Mouse (Mus musculus): Measurements from ENCODE around the gene Dohh.

Gene Dohh

GRCm38 (mm10) chr10:81403511-81403910 is 19.3 kb downstream of the Dohh start:
- no peak for DNase-seq (ENCODE audit: low read depth in 1 of 2, low spot score in 2 of 2)

- no peak for DNase-seq (ENCODE audit: low read depth in 1 of 2, low spot score in 2 of 2)
Measured at GRCm38 (mm10) chr10:81404082-81404481, 19.9 kb downstream of the Dohh start.

- no peak for DNase-seq (ENCODE audit: low read depth in 1 of 2, low spot score in 2 of 2)
Measured at GRCm38 (mm10) chr10:81404720-81405119, 20.5 kb downstream of the Dohh start.

GRCm38 (mm10) chr10:81405588-81406201 is 21.5 kb downstream of the Dohh start:
- peak in 1 of 2 experiments; percentile 51 for DNase-seq (ENCODE audit: low read depth in 1 of 2, low spot score in 2 of 2)

GRCm38 (mm10) chr10:81406504-81407440 is 22.5 kb downstream of the Dohh start:
- no peak for DNase-seq (ENCODE audit: low read depth in 1 of 2, low spot score in 2 of 2)

GRCm38 (mm10) chr10:81407539-81408423 is 23.6 kb downstream of the Dohh start:
- DNase-seq (ENCODE audit: low read depth in 1 of 2, low spot score in 2 of 2): peak; percentile 89 to 90

- DNase-seq (ENCODE audit: low read depth in 1 of 2, low spot score in 2 of 2): no peak
Measured at GRCm38 (mm10) chr10:81408424-81408729, 24.1 kb downstream of the Dohh start.

GRCm38 (mm10) chr10:81408871-81409291 is 24.7 kb downstream of the Dohh start:
- peak; percentile 64 to 72 for DNase-seq (ENCODE audit: low read depth in 1 of 2, low spot score in 2 of 2)

- no peak for DNase-seq (ENCODE audit: low read depth in 1 of 2, low spot score in 2 of 2)
Measured at GRCm38 (mm10) chr10:81409330-81409729, 25.1 kb downstream of the Dohh start.

GRCm38 (mm10) chr10:81410350-81410749 is 26.1 kb downstream of the Dohh start:
- no peak for DNase-seq (ENCODE audit: low read depth in 1 of 2, low spot score in 2 of 2)

GRCm38 (mm10) chr10:81410981-81411380 is 26.8 kb downstream of the Dohh start:
- no peak for DNase-seq (ENCODE audit: low read depth in 1 of 2, low spot score in 2 of 2)

GRCm38 (mm10) chr10:81411471-81412400 is 27.5 kb downstream of the Dohh start:
- DNase-seq (ENCODE audit: low read depth in 1 of 2, low spot score in 2 of 2): no peak

GRCm38 (mm10) chr10:81412586-81413309 is 28.5 kb downstream of the Dohh start:
- DNase-seq (ENCODE audit: low read depth in 1 of 2, low spot score in 2 of 2): no peak

GRCm38 (mm10) chr10:81413310-81414261 is 29.4 kb downstream of the Dohh start:
- DNase-seq (ENCODE audit: low read depth in 1 of 2, low spot score in 2 of 2): peak in 1 of 2 experiments; percentile 47

GRCm38 (mm10) chr10:81414682-81415081 is 30.5 kb downstream of the Dohh start:
- no peak for DNase-seq (ENCODE audit: low read depth in 1 of 2, low spot score in 2 of 2)

GRCm38 (mm10) chr10:81415146-81415545 is 30.9 kb downstream of the Dohh start:
- no peak for DNase-seq (ENCODE audit: low read depth in 1 of 2, low spot score in 2 of 2)

GRCm38 (mm10) chr10:81415549-81416310 is 31.5 kb downstream of the Dohh start:
- DNase-seq (ENCODE audit: low read depth in 1 of 2, low spot score in 2 of 2): no peak
